Comparison of ENCODE assay signal across 9 mouse cellular contexts in the genomic region with DNA sequence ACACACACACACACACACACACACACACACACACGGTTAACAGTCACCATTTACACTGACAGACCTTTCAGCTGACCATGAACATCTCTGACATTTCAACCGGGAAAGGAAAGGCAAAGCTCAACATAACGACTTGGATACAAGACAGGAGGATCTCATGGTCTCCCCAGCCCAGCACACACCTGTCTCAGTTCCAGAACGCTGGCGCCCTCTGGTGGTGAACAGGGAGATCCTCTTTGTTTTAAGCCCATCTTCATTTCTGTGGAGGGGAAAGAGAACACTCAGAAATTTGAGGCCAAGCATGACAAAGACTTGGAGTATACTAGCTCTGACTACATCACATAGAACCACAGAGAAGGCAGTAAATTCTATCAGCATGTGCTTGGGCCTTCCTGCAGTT.
DNase-seq lines count a peak whose midpoint lies in the region; ATAC-seq and TF ChIP-seq lines count a peak whose summit lies in the region.
"Had no signal": no experiment of that assay in that cellular context is flagged by ENCODE, and none has a peak within 500 bp of the region (broad histone marks: within the 10 kb centered on the region; RNA-seq: fewer than 3 reads in every experiment).

No protein-coding gene starts in this region.

- H3K9ac ChIP-seq in MEL (ENCODE audit: control insufficient read depth, low read depth, low read length, poor library complexity, severe bottlenecking) = no peak overlapping the region
- no peak overlapping the region for H3K9ac ChIP-seq in forebrain, embryonic 11.5 days (ENCODE audit: low read length)
- H3K9ac ChIP-seq: limb, embryonic 13.5 days had no signal

- H3K4me2 ChIP-seq in forebrain, embryonic 11.5 days (ENCODE audit: low read depth, low read length, severe bottlenecking) = no peak overlapping the region
- H3K4me2 ChIP-seq: limb, embryonic 13.5 days had no signal

- peak; percentile 88 for DNase-seq in MEL (ENCODE audit: low read depth, low spot score)
- DNase-seq in c-Kit-negative CD71-positive TER-119-positive erythroid progenitor cells, embryonic 14.5 days (ENCODE audit: low read depth, low spot score) = peak; percentile 79
- DNase-seq in forebrain, embryonic 11.5 days (ENCODE audit: low spot score) = peak; percentile 93
- DNase-seq in layer of hippocampus, postnatal 10 days (ENCODE audit: low spot score in 2 of 2) = peak; percentile 92
- peak; percentile 84 to 93 for DNase-seq in right cerebral cortex, postnatal 10 days (ENCODE audit: low spot score in 2 of 2)
- DNase-seq in urinary bladder, postnatal 14 days (ENCODE audit: low spot score) = peak; percentile 82

- no peak for TF ChIP-seq EP300 in MEL (IDR thresholded peaks at IDR 0.05; ENCODE audit: low read depth in 1 of 2, low read length in 2 of 2)

- WGBS in forebrain, embryonic 11.5 days = 11% methylated on average over 5 of the region's 5 CpGs

- H3K27ac ChIP-seq in MEL (ENCODE audit: control insufficient read depth, low read depth, low read length) = no peak overlapping the region
- H3K27ac ChIP-seq in forebrain, embryonic 11.5 days (ENCODE audit: low read depth, low read length) = no peak overlapping the region
- H3K27ac ChIP-seq: limb, embryonic 13.5 days had no signal

- ATAC-seq in forebrain, embryonic 11.5 days (replicated peaks; ENCODE audit: low FRiP score) = 0 out of 2 replicates have a peak, but pooled peaks have one; percentile 49
- ATAC-seq in hematopoietic stem cell, adult 5-6 weeks (replicated peaks in 1 of 2; ENCODE audit: insufficient read depth in 1 of 2, low FRiP score in 2 of 2, low TSS enrichment in 1 of 2, low read depth in 1 of 2, poor library complexity in 2 of 2, severe bottlenecking in 2 of 2) = 0 out of 4 replicates have a peak, but pooled peaks have one; percentile 24 to 54
- ATAC-seq in megakaryocyte progenitor cell, adult 5-6 weeks (replicated peaks; ENCODE audit: poor library complexity) = peak; percentile 74

- peaks cover 0 to 16% of the 10 kb centered on the region in 2 experiments; a peak in 3 of 4 replicates for H3K4me1 ChIP-seq in MEL (ENCODE audit: control insufficient read depth in 1 of 2, insufficient read depth in 2 of 2, low read length in 2 of 2)
- peaks cover 15% of the 10 kb centered on the region for H3K4me1 ChIP-seq in forebrain, embryonic 11.5 days (replicated peaks; ENCODE audit: control insufficient read depth, insufficient read depth, low read length)

- H3K36me3 ChIP-seq in MEL (ENCODE audit: control insufficient read depth in 1 of 2, insufficient read depth in 2 of 2, low read length in 2 of 2) = peaks cover 0 to 12% of the 10 kb centered on the region in 2 experiments; a peak in 3 of 4 replicates
- H3K36me3 ChIP-seq in forebrain, embryonic 11.5 days (ENCODE audit: control insufficient read depth, insufficient read depth, low read length) = no peaks in the 10 kb centered on the region

- TF ChIP-seq CTCF in MEL (IDR thresholded peaks at IDR 0.05 in 2 of 3, conservative IDR thresholded peaks at IDR 0.05 in 1 of 3; ENCODE audit: control insufficient read depth in 1 of 3, insufficient read depth in 1 of 3, low read depth in 2 of 3, low read length in 3 of 3, poor library complexity in 1 of 3, severe bottlenecking in 1 of 3) = peak; percentile 83 to 90 (median 88)

- H3K79me2 ChIP-seq in MEL (ENCODE audit: control insufficient read depth, insufficient read depth, low read length, poor library complexity) = no peaks in the 10 kb centered on the region

- peak; percentile 81 for TF ChIP-seq RAD21 in MEL (IDR thresholded peaks at IDR 0.05; ENCODE audit: low read depth, low read length)

- no peak for TF ChIP-seq POLR2A in MEL (IDR thresholded peaks at IDR 0.05; ENCODE audit: control insufficient read depth in 1 of 2, insufficient read depth in 1 of 2, low read depth in 1 of 2, low read length in 2 of 2, poor library complexity in 1 of 2)

- H3K4me3 ChIP-seq in MEL (ENCODE audit: control insufficient read depth in 1 of 2, insufficient read depth in 1 of 2, low read depth in 2 of 2, low read length in 2 of 2) = no peak overlapping the region
- H3K4me3 ChIP-seq in forebrain, embryonic 11.5 days (ENCODE audit: low read depth, low read length) = no peak overlapping the region
- H3K4me3 ChIP-seq: limb, embryonic 13.5 days had no signal

- H3K9me3 ChIP-seq in MEL (replicated peaks; ENCODE audit: insufficient read depth, low read length) = no peaks in the 10 kb centered on the region
- no peaks in the 10 kb centered on the region for H3K9me3 ChIP-seq in forebrain, embryonic 11.5 days (ENCODE audit: control insufficient read depth, low read length)
- H3K9me3 ChIP-seq: limb, embryonic 13.5 days had no signal

- no peaks in the 10 kb centered on the region for H3K27me3 ChIP-seq in MEL (ENCODE audit: control insufficient read depth in 1 of 2, insufficient read depth in 2 of 2, low read length in 2 of 2)
- H3K27me3 ChIP-seq in forebrain, embryonic 11.5 days (ENCODE audit: control insufficient read depth, insufficient read depth, low read length) = 0 out of 2 replicates have a peak, but pooled peaks cover 4% of the 10 kb centered on the region
- H3K27me3 ChIP-seq: limb, embryonic 13.5 days had no signal

TF ChIP-seq in MEL, 35 proteins besides CTCF, POLR2A, EP300 and RAD21:
- peak; percentile 90 for TF ChIP-seq ZC3H11A (IDR thresholded peaks at IDR 0.05; ENCODE audit: low read depth, low read length)
- TF ChIP-seq SMC3 (IDR thresholded peaks at IDR 0.05; ENCODE audit: low read depth, low read length) = peak; percentile 93
- TF ChIP-seq NRF1 (IDR thresholded peaks at IDR 0.05; ENCODE audit: insufficient read depth, low read depth, low read length, poor library complexity, severe bottlenecking) = no peak
- TF ChIP-seq MYB (IDR thresholded peaks at IDR 0.05; ENCODE audit: low read depth, low read length) = no peak
- no peak for TF ChIP-seq ETS1 (IDR thresholded peaks at IDR 0.05; ENCODE audit: low read depth, low read length)
- no peak for TF ChIP-seq POLR2AphosphoS5 (IDR thresholded peaks at IDR 0.05; ENCODE audit: borderline replicate concordance, low read depth, low read length)
- TF ChIP-seq MXI1 (IDR thresholded peaks at IDR 0.05; ENCODE audit: low read depth, low read length) = no peak
- TF ChIP-seq ELF1 (IDR thresholded peaks at IDR 0.05; ENCODE audit: low read depth, low read length) = no peak
- 0 out of 2 replicates have a peak, but pooled peaks have one; percentile 16 for TF ChIP-seq MYC (IDR thresholded peaks at IDR 0.05; ENCODE audit: low read depth, low read length)
- TF ChIP-seq MAZ (IDR thresholded peaks at IDR 0.05; ENCODE audit: low read depth, low read length) = 0 out of 2 replicates have a peak, but pooled peaks have one; percentile 30
- TF ChIP-seq UBTF (IDR thresholded peaks at IDR 0.05; ENCODE audit: borderline replicate concordance, insufficient read depth, low read depth, low read length) = no peak
- TF ChIP-seq ZNF384 (IDR thresholded peaks at IDR 0.05; ENCODE audit: low read depth, low read length) = peak; percentile 71
